Mouse (Mus musculus): ENCODE data around the gene 2610001J05Rik. TPM values are rescaled to one million over a fixed set of nuclear protein-coding genes. Genes with fewer than 3 reads are reported as not detected.

2610001J05Rik gene
- 66.8 TPM for polyA plus RNA-seq (2014; fragmentation: Illumina TruSeq; extraction: RNeasy Lipid Tissue Mini Kit (QIAGEN cat#74804); ENCODE audit: low read depth, low replicate concordance)

DNA sequence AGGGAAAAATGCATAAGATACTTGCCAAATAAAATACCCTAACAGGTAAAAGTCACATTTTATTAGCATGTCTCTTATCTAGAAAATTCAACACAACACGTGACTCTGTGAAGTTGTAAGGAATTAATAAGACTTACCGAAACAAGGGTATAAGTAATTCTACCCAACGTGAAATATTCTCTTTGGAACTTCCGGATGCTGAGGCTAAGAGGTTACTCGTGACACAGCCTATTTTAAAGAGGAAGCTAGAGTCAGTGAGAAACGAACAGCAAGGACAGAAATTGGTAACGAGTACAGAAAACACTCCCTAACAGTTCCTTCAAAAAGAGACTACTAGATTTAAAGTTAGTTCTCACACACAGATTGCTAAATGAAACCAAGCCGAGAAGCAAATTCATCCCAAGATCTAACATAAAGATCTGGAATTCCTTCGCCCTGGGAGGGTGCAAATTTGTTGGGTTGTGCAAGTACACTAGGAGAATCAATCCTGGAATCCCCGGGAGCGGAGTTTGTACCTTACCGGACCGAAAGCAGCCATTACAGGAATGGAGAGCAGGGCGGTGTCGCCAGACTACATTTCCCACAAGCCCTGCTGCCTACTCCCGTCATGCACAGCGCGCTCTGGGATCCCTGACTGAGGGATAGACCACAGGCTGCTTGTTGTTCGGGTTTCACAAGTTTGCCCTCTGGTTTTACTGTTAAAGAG, at the start of gene 2610001J05Rik:
Gene 2610001J05Rik, minus strand, starts transcription at position 600 of the 706 bp plus-strand sequence.

DNA sequence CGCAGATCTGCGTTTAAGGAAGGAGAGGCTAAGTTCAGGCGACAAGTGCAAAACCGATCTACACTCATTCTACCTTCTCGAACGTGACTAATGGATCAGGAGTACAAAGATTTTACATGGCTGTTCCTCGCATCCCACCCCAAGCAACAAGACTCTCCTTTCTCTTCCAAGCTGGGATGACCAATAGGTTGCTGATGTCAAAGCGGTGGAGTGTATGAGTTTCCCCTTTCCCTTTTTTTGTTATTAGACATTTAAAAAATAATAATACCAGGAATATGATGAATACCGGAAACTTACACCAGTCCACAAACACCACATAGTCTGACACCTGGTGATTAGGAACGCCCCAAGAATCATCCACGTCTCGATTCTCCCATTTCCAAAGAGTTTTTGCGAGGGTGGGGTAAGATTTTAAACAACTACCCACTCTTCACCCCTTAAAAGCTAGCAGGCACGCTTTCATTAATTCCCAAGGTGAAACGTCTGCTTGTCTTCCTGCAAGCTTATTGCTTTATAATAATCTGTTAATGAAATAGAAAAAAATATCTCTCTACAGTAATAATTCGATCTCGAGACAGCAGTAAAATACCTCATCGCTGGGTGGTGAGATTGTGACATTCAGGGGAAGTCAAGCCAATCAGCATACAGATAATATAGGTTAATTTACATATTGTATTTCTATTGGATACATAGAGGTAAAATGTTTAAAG, 31.8 kb downstream of the 2610001J05Rik start, which contains the start of gene Gpr85:
Gene Gpr85, minus strand, starts transcription at position 598 of the 710 bp plus-strand sequence.

Other genes with a start within 250 kb of the 2610001J05Rik start
- 9.0 TPM for gene Bmt2, start 193.6 kb downstream of the 2610001J05Rik start, polyA plus RNA-seq (2014; fragmentation: Illumina TruSeq; extraction: RNeasy Lipid Tissue Mini Kit (QIAGEN cat#74804); ENCODE audit: low read depth, low replicate concordance)
- 0.26 TPM for gene Gpr85, start 31.6 kb downstream of the 2610001J05Rik start, polyA plus RNA-seq (2014; fragmentation: Illumina TruSeq; extraction: RNeasy Lipid Tissue Mini Kit (QIAGEN cat#74804); ENCODE audit: low read depth, low replicate concordance)